Mouse (Mus musculus): ENCODE measurements at regions not wholly inside any gene's neighbourhood (a gene's known extent, or its start where the extent isn't known, plus 50 kb on each side); places are given as distances from the start of the nearest gene placed in this dataset.

DNA sequence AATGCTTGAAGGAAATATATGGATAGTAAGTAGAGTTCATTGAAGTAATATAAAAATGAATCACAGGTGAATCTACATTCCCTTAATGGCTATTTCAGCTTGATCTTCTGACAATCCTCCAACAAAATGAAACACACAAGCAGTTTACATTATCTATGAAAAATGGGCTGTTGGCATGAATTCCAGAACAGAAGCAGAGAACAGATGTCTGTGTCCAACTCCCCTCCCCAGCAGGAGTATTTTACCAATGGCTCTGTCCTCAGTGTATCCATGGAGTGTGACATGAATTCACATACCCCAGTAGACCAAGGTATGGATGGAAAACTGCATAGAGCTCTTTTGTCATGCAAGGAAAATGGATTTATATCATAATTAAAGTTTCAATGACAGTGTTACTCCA, 370.3 kb upstream of the BC052040 start:
- no peak for TF ChIP-seq POLR2A (IDR thresholded peaks at IDR 0.05; ENCODE audit: low read depth, low read length)
- no peak for TF ChIP-seq CTCF (conservative IDR thresholded peaks at IDR 0.05; ENCODE audit: insufficient read depth, insufficient read length, low read depth, low read length)
